ENCODE assay signal across 8 mouse cellular contexts in the genomic region with DNA sequence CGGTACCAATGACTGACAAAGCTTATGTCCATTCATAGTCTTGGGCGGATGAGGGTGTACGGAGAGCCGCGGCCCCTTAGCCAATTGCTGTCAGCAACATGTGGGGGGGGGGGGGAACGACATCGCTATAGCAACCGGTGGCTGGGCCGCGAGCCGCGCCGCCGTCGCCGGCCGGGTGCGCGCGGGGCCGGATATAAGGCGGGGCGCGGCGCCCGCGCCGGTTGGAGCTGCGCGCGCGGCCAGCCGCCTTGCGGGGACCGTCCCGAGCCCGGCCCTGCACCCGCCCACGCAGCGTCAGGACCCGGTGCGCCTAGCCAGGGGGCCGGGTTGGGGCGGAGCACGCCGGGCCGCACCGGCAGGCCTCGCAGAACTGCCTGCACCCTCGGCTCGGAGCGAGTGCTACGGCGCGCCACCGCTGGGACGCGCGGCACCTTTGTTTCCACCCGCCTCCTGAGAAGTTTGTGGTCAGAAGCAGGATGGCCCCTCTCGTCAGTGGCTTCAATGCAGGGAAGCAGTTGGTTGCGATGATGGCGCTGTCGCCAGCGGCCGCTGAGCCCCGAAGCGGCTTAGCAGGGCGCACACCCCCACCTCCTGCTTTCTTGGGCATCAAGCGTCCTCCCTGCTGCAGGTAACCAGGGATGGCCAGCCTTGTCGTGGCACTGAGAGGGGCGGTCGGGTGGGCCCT.
DNase-seq lines count a peak whose midpoint lies in the region; ATAC-seq lines count a peak whose summit lies in the region.

No protein-coding gene starts in this region.

- H3K9me3 ChIP-seq in embryonic facial prominence, embryonic 13.5 days: no peaks in the 10 kb centered on the region
- H3K9me3 ChIP-seq in limb, embryonic 12.5 days: no peaks in the 10 kb centered on the region
- no peaks in the 10 kb centered on the region for H3K9me3 ChIP-seq in midbrain, embryonic 13.5 days

- H3K27me3 ChIP-seq in embryonic facial prominence, embryonic 13.5 days: peaks cover 95% of the 10 kb centered on the region
- peaks cover 89% of the 10 kb centered on the region for H3K27me3 ChIP-seq in limb, embryonic 12.5 days
- no peaks in the 10 kb centered on the region for H3K27me3 ChIP-seq in midbrain, embryonic 13.5 days

- no peaks in the 10 kb centered on the region for H3K36me3 ChIP-seq in embryonic facial prominence, embryonic 13.5 days
- no peaks in the 10 kb centered on the region for H3K36me3 ChIP-seq in limb, embryonic 12.5 days
- no peaks in the 10 kb centered on the region for H3K36me3 ChIP-seq in midbrain, embryonic 13.5 days

- no peak overlapping the region for H3K27ac ChIP-seq in embryonic facial prominence, embryonic 13.5 days
- H3K27ac ChIP-seq in limb, embryonic 12.5 days: no peak overlapping the region
- peak overlapping the region; percentile 98 for H3K27ac ChIP-seq in midbrain, embryonic 13.5 days

- H3K4me3 ChIP-seq in embryonic facial prominence, embryonic 13.5 days: peak overlapping the region; percentile 61
- H3K4me3 ChIP-seq in limb, embryonic 12.5 days (replicated peaks): peak overlapping the region; percentile 67
- peak overlapping the region; percentile 93 for H3K4me3 ChIP-seq in midbrain, embryonic 13.5 days (replicated peaks)

- peak; percentile 46; the same call in 1 of the 2 replicates for ATAC-seq in embryonic facial prominence, embryonic 13.5 days (ENCODE audit: insufficient number of reproducible peaks, insufficient read depth, low FRiP score, low TSS enrichment, low read depth)
- ATAC-seq in limb, embryonic 12.5 days (ENCODE audit: insufficient number of reproducible peaks, insufficient read depth, low FRiP score, low TSS enrichment, low read depth): peak; percentile 58
- ATAC-seq in midbrain, embryonic 13.5 days: peak; percentile 84
- no peak for ATAC-seq in cerebellum, adult (ENCODE audit: insufficient number of reproducible peaks, low FRiP score, low TSS enrichment)

- peak overlapping the region; percentile 92 for H3K4me2 ChIP-seq in embryonic facial prominence, embryonic 13.5 days
- peak overlapping the region; percentile 94 for H3K4me2 ChIP-seq in limb, embryonic 12.5 days
- peak overlapping the region; percentile 77 for H3K4me2 ChIP-seq in midbrain, embryonic 13.5 days (replicated peaks)

- WGBS in embryonic facial prominence, embryonic 13.5 days: under 1% methylated on average over 73 of the region's 73 CpGs
- WGBS in limb, embryonic 12.5 days: under 1% methylated on average over 73 of the region's 73 CpGs
- under 1% methylated on average over 47 of the region's 73 CpGs for WGBS in midbrain, embryonic 13.5 days

- intact Hi-C loops in left cerebral cortex, postnatal 14 days (cut with DNase I): loop anchor here (10.0 kb wide), 1 partner anchor 119 kb away; no protein-coding TSS in a partner anchor

- H3K9ac ChIP-seq in embryonic facial prominence, embryonic 13.5 days: peak overlapping the region; percentile 63
- H3K9ac ChIP-seq in limb, embryonic 12.5 days (replicated peaks): peak overlapping the region; percentile 63
- H3K9ac ChIP-seq in midbrain, embryonic 13.5 days (replicated peaks): peak overlapping the region; percentile 99

- H3K4me1 ChIP-seq in embryonic facial prominence, embryonic 13.5 days: peaks cover 36% of the 10 kb centered on the region
- H3K4me1 ChIP-seq in limb, embryonic 12.5 days (replicated peaks): peaks cover 56% of the 10 kb centered on the region
- H3K4me1 ChIP-seq in midbrain, embryonic 13.5 days (replicated peaks): peaks cover 62% of the 10 kb centered on the region

- peak; percentile 69 for DNase-seq in left cerebral cortex, postnatal 14 days (ENCODE audit: low spot score in 2 of 2)
- DNase-seq in left cerebral cortex, adult 9 months (ENCODE audit: low spot score in 2 of 2): no peak
- peak; percentile 53 for DNase-seq in heart, postnatal 4 days
- DNase-seq in testis, postnatal 14 days (ENCODE audit: low spot score): peak; percentile 14

Comparison
In these comparisons a context has a peak if more than half of its experiments do, and no peak if none do; other contexts are left out.
1. DNase-seq: peak in left cerebral cortex, postnatal 14 days (2 of 2), heart, postnatal 4 days (single experiment) and testis, postnatal 14 days (single experiment); none in left cerebral cortex, adult 9 months (0 of 2).
2. Peak in every context shown above with its lines, with median percentiles within 50 percentile points of each other: H3K4me2 ChIP-seq, H3K4me3 ChIP-seq and H3K9ac ChIP-seq.